24 mouse cellular contexts compared by ENCODE assay signal in genomic region chr3:34062352-34062751, GRCm38 (mm10).
"Had no signal": no experiment of that assay in that cellular context is flagged by ENCODE, and none has a peak within 500 bp of the region (broad histone marks: within the 10 kb centered on the region; RNA-seq: fewer than 3 reads in every experiment).

No protein-coding gene starts in this region.

- H3K4me2 ChIP-seq: heart, embryonic 12.5 days; hindbrain, embryonic 12.5 days; hindbrain, embryonic 15.5 days; intestine, embryonic 15.5 days; limb, embryonic 12.5 days; liver, embryonic 11.5 days; liver, embryonic 13.5 days; liver, embryonic 15.5 days had no signal

- DNase-seq: gastrocnemius, postnatal 14 days; gastrocnemius, postnatal 36 days; heart, adult 18-20 months; heart, postnatal 10 days; heart, postnatal 4 days; kidney, adult 18-20 months; kidney, adult 8-10 months; kidney, postnatal 10 days; kidney, postnatal 36 days; liver; liver, embryonic 13.5 days had no signal

- H3K27ac ChIP-seq: heart, embryonic 10.5 days; hindbrain, embryonic 10.5 days; hindbrain, embryonic 12.5 days; hindbrain, embryonic 15.5 days; intestine, embryonic 15.5 days; left cerebral cortex, adult 2 months; limb, embryonic 10.5 days; limb, embryonic 12.5 days; liver, embryonic 13.5 days; liver, embryonic 15.5 days had no signal

- H3K9me3 ChIP-seq: heart, embryonic 10.5 days; heart, embryonic 12.5 days; hindbrain, embryonic 10.5 days; hindbrain, embryonic 12.5 days; hindbrain, embryonic 15.5 days; intestine, embryonic 15.5 days; limb, embryonic 10.5 days; limb, embryonic 12.5 days; liver, embryonic 13.5 days; liver, embryonic 15.5 days had no signal

- H3K4me1 ChIP-seq: heart, embryonic 10.5 days; heart, embryonic 12.5 days; hindbrain, embryonic 10.5 days; hindbrain, embryonic 12.5 days; hindbrain, embryonic 15.5 days; intestine, embryonic 15.5 days; limb, embryonic 10.5 days; limb, embryonic 12.5 days; liver, embryonic 13.5 days; liver, embryonic 15.5 days had no signal

- H3K27me3 ChIP-seq: heart, embryonic 12.5 days; hindbrain, embryonic 12.5 days; hindbrain, embryonic 15.5 days; intestine, embryonic 15.5 days; limb, embryonic 12.5 days; liver, embryonic 13.5 days; liver, embryonic 15.5 days had no signal

- H3K4me3 ChIP-seq: heart, embryonic 10.5 days; heart, embryonic 12.5 days; hindbrain, embryonic 10.5 days; hindbrain, embryonic 12.5 days; hindbrain, embryonic 15.5 days; intestine, embryonic 15.5 days; left cerebral cortex, adult 2 months; limb, embryonic 10.5 days; limb, embryonic 12.5 days; liver, embryonic 13.5 days; liver, embryonic 15.5 days had no signal

- H3K9ac ChIP-seq: heart, embryonic 12.5 days; hindbrain, embryonic 12.5 days; hindbrain, embryonic 15.5 days; intestine, embryonic 15.5 days; limb, embryonic 12.5 days; liver, embryonic 13.5 days; liver, embryonic 15.5 days had no signal

- ATAC-seq: inflammation-experienced regulatory T-cells, adult 6 months; intestine, embryonic 15.5 days; intestine, postnatal 0 days had no signal
